Mouse (Mus musculus) lung, adult 2 months (tissue): ENCODE measurements around the gene Sart1.

Source experiments
- CTCF ChIP-seq: fragments of 200-500 bp; IDR thresholded peaks from 2 replicates; pipeline ENCODE4 v1.5.1; 2011; ENCODE audit warnings: mild to moderate bottlenecking, low read length, control low read depth; ENCODE audit not compliant: insufficient read depth
- POLR2A ChIP-seq: fragments of 200-500 bp; IDR thresholded peaks from 2 replicates; pipeline ENCODE4 v1.6.1; 2011; ENCODE audit warnings: low read depth, mild to moderate bottlenecking, control low read depth, low read length, borderline replicate concordance; ENCODE audit errors: extremely low read depth

GRCm38 (mm10) chr19:5348064-5348463 is 40.4 kb downstream of the Sart1 start:
- TF ChIP-seq CTCF (no peak), POLR2A (no peak)
